Mouse (Mus musculus) layer of hippocampus, postnatal 36 days (tissue): Measurements from ENCODE around the gene Osm. TPM values are rescaled to one million over a fixed set of nuclear protein-coding genes. Genes with fewer than 3 reads are reported as not detected.

Experiments
- DNase-seq, 2 experiments: peaks; one replicate each; pipeline ENCODE4 v3.0.0; 2022
- total RNA-seq, 2 experiments: library from RNA; stranded (reverse); gene quantifications; 2 replicates each; pipeline ENCODE4 v1.2.3; 2021

Gene Osm
- not detected for total RNA-seq

- DNase-seq: no peak
Measured at GRCm38 (mm10) chr11:4235665-4236545, at the start of gene Osm. Gene Osm (plus strand): TSS chr11:4236420.

DNA sequence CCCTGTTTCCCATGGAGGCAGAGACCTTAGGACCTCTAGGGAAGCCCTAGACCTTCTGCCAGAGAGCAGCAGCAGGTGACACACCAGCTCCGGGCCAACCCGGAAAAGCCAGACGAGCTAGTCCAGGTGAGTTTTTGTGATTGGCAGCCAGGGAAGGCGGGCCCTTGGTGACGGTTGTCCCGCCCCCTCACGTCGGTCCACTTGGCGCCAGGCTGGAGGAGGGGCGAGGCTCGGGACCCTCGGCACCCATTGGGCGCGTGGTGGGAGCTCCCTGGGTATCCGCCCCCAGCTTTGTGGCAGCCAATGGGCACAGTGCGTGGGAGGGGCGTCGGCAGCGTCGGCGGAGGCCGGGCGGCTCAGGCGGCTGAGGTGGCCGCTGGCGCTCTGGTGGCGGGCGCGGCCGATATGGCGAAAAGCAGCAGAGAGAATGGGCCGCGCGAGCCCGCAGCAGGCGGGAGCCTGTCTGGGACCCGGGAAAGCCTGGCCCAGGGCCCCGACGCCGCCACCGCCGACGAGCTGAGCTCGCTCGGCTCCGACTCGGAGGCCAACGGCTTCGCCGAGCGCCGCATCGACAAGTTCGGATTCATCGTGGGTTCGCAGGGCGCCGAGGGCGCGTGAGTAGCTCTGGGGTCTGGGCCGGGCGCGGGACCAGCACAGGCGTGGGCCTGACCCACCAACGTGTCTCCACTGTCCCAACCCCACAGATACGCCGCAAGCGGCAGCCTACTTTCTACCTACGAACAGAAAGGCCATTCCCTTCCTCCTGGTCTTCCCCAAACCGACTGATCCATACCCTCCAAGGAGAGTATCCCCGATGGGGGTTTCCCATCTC lies 49.5 kb upstream of the Osm start, which contains the start of gene Tbc1d10a:
Tbc1d10a (plus strand) TSS at position 304 of the 832 bp plus-strand sequence.
- DNase-seq: peak; percentile 97 to 98

DNA sequence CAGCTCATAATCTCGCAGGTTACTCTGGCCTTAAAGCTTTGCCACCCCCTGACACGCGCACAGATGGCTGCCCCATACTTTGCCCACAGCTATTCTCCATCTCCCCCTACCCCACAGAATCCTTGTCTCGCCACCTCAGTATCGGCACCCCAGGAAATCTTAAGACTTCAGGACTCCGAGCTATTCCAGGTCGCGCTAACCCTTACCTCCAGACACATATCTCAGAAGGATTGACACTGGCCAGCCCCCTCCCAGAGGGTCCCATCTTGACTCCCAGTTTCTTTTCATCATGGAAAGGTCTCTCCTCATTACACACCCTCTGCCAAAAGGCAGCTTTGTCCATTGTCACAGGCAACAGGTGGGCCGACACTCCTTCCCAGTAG lies 48.9 kb upstream of the Osm start:
- no peak for DNase-seq

DNA sequence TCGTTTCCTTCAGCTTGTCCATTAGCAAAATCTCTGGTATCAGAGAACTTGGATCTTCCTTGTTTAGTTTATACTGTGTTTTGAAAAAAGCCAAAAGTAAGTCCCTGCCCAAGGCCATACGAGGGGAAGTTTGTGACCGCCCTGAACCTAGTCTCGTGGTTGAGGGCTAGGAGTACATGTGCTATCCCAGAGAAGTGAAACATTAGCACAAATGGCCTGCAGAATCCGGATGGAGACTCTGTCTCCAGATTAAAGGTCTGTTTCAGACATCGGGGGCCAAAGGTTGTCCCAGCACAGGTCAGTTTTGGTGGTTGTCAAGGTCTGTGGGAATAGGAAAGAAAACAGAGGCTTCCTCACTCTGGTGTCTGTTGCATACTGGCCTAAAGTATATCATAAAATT lies 47.0 kb upstream of the Osm start:
- no peak for DNase-seq

DNA sequence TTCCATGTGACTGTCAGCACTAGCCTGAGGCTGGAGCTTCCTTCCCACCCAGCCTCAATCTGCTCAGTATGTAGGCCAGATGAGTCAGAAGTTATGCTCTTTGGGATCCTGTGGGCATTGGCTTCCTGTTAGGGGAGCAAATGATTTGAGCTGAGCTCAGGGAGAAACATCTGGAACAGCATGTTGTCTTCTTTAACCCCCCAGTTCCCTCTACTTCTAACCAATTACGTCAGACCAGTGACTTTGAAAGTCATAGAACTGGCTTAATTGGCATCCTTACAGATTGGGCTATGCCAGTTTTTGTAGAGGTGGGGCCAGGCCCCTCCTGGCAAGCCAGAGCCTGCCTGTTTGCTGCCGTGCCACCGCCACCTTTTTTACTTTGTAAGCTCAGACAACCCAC lies 45.5 kb upstream of the Osm start:
- no peak for DNase-seq

DNA sequence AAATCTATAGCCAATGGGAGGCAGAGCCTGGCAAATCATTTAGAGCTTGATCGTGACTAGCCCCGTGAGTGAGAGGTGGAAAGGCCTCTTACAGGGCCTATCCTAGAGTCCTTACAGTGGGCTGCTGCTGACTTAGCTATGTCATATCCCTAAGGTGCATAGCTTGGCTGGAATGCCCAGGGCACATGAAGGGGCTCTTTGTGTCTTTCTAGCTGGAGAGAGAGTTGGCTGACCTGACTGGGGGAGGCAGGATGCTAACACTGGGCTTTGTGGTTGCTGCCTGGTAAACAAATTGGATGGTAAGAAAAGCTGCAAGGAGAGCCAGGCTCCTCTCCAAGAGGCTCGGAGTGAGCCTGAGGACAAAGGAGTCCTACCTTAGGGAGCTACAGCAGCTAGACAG lies 43.5 kb upstream of the Osm start:
- DNase-seq: no peak

GRCm38 (mm10) chr11:4193420-4193819 lies 42.8 kb upstream of the Osm start:
- DNase-seq: no peak

DNA sequence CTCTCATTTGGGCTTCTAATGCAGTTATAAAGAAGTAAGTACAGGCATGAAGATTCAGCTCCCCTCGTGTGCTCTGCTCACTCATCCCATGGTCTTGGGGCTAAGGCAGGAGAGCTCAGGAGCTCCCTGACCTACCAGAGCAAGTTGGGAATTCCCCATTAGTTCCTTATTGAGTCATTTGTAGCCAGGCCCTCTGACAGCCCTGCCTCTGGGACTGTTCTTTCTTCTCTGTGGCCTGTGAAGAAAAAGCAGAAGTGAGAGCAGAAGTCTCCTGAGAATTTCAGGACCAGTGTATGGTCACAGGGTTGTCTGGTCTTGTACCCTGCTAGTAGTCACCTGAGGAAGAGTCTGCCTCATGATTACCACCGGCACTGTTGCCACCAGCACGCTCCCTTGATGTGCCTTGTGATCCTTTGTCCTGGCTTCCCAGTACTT lies 40.6 kb upstream of the Osm start:
- DNase-seq: no peak

- no peak for DNase-seq
Measured at GRCm38 (mm10) chr11:4196636-4197035, 39.6 kb upstream of the Osm start.

DNA sequence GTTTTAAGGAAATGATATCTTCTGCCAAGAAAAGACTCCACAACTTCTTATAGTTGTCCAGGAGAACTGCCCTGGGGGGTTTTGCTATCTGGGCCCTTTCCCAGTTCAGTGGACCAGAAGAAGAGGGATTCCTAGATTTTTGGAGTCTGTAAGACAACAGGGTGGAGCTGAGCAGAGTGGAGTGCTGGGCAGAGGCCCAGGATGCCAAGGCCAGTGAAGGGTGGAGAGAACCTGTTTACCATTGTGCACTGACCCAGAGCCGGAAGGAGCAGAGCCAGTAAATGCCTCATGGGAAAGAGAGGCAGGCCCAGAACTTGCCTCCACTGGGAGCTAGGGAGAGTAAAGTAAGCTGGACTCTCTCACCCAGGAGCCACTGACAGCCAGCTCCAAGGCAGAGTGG lies 38.5 kb upstream of the Osm start:
- no peak for DNase-seq

- no peak for DNase-seq
Measured at GRCm38 (mm10) chr11:4201981-4202700, 34.1 kb upstream of the Osm start.

- no peak for DNase-seq
Measured at GRCm38 (mm10) chr11:4202995-4203704, 33.1 kb upstream of the Osm start.

- no peak for DNase-seq
Measured at GRCm38 (mm10) chr11:4203705-4204074, 32.5 kb upstream of the Osm start.

GRCm38 (mm10) chr11:4205097-4205655 lies 31.0 kb upstream of the Osm start:
- no peak for DNase-seq

DNA sequence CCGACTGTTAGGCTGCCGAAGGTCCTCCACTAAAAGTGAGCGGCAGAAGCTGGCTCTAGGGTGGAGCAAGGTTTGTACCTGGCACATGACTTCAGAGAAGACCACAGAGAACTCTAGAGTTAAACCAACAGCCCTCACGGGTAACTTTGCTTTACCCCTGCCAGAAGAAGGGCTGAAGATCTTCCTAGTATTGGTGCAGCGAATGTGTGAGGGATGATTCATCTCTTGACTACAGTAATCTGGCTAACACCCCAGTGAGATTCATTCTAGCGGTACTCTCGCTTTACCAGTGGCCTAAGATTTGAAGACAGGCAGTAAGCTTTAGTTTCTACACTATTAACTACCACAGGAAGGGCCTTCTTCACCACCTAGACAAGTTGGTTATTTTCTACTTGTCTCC lies 30.3 kb upstream of the Osm start:
- DNase-seq: no peak

DNA sequence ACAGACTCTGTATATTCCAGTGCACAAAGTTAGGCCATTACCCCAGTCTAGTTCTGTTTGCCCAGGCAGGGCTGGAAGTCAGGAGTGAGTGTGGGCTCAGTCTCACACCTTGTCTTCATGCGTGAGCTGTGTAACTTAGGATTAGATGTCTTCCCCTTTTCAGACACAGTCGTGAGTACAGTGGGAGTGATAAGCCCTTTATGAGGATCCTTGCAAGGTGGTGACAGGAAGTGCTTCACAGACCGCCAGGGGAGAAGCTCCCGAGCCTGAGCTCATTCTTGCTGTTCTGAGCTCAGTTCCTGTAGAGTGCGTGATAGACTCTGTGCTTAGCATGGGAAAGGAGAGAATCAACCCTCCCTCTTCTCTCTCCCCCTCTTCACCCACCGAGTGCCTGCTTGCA lies 29.7 kb upstream of the Osm start:
- no peak for DNase-seq

- DNase-seq: no peak
Measured at GRCm38 (mm10) chr11:4207655-4208054, 28.6 kb upstream of the Osm start.

- DNase-seq: no peak
Measured at GRCm38 (mm10) chr11:4209556-4209955, 26.7 kb upstream of the Osm start.

GRCm38 (mm10) chr11:4210786-4211185 lies 25.4 kb upstream of the Osm start:
- DNase-seq: no peak

GRCm38 (mm10) chr11:4213107-4213506 lies 23.1 kb upstream of the Osm start:
- DNase-seq: no peak

- DNase-seq: no peak
Measured at GRCm38 (mm10) chr11:4214572-4214971, 21.6 kb upstream of the Osm start.

DNA sequence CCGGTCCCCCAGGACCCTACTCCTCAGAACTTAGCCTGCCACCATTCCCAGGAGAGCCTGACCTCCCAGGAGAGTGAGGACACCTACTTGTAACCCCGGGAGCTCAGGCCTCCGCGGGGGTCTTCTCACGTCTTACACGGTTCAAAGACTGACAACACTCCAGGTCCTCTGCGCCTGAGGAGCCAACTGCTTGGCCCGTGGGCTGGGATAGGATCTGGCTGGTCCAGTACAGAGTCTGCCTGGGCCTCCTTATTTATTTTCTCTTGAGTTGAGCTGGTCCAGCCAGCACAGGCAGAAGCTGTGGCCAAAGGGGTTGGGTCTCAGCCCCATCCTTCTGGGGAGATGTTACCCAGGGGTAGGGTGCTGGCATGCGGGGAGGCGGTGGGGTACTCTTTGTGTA lies 21.2 kb upstream of the Osm start:
- DNase-seq: no peak
